Mouse (Mus musculus) layer of hippocampus, adult 18-20 months (tissue): ENCODE data around the gene Tmem150b. TPM values are rescaled to one million over a fixed set of nuclear protein-coding genes. Genes with fewer than 3 reads are reported as not detected.

Source experiments
- DNase-seq, 2 experiments: peaks; one replicate each; pipeline ENCODE4 v3.0.0; 2022; ENCODE audit warnings: low spot score in 2 of 2
- total RNA-seq, 2 experiments: library from RNA; stranded (reverse); gene quantifications; 2 replicates each; pipeline ENCODE4 v1.2.3; 2021

Gene Tmem150b
- total RNA-seq, 2 experiments from 2014 or later, result 0.10 to 0.15 TPM

DNA sequence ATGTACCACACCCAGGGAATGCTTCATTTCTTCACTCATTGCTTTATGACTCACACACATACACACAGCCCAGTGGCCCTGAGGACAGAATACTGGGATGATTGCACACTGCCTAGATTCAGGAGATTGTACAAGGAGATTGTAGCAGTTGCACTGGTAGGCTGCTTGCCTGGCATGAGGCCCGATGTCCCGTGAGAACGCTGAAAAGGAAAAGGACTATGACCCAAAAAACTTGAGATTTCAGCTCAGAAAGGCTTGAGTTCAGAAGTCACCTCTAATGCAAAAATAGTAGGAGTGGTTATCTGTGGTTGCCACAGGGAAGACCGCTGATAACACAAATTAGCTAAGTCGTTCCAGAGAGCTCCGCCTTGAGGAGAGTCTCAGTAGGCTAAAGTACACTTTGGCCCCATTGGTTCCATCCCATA lies 7.9 kb upstream of the Tmem150b start:
- DNase-seq, result no peak

DNA sequence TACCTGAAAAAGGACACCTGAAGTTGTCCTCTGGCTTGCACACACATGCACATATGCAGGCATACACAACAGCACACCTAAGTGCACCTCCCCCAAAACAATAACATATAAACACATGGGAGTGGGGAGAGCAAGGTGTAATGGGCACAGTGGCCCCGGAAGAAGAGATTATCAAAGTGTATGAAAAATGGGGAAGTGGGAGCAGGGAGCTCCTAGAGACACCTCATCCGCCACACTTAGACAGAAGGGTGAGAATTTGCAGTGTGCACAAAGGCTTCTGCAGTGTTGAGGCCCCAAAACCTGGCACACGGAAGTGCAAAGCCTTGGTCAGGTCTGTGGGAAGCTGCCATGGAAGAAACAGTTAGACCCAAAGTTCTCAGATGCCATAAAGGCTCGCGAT lies 6.0 kb upstream of the Tmem150b start:
- no peak for DNase-seq

- no peak for DNase-seq
These were observed 690 bp downstream of the Tmem150b start for GRCm38 (mm10) chr7:4724359-4724758.

GRCm38 (mm10) chr7:4723508-4723907 lies 1.5 kb downstream of the Tmem150b start:
- peak; percentile 38 to 61 for DNase-seq

- DNase-seq, result no peak
These were observed 5.8 kb downstream of the Tmem150b start for GRCm38 (mm10) chr7:4719276-4719675.

DNA sequence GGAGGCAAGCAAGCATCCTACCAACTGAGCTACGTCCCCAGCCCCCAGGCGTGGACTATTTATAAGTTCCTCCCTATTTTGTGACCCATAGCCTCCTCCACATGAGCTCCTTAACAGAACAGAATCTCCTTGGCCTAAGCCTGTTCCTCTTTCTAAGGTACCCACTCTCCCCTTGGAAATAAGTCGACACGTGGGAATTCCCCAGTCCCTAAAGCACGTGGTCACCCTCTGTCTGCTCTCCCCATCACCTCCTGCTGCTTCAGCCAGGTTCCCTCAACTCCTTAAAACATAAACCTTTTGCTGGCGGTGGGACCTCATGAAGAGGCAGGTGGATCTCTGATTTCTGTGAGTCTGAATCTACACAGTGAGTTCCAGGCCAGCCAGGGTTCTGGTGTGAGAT lies 8.1 kb downstream of the Tmem150b start:
- no peak for DNase-seq

DNA sequence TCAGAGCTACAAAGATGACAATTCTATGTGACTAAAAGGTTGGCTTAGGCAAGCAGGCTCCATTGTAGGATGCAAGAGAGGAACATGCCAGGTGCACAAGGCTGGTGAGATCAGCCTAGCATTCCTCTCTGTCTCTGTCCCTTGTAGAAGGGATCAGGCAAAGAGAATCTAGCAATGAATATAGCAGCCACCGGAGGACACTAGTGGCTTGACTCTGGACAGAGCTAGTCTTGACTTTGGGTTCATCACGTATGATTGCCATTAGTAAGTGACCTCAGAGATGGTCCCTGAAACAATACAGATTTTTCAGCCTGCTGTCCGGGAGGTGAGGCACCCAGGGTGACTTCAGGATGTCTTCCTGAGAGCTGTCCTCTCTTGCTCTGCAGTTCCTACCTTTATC lies 12.5 kb downstream of the Tmem150b start:
- DNase-seq, result no peak

GRCm38 (mm10) chr7:4705098-4705497 lies 20.0 kb downstream of the Tmem150b start:
- no peak for DNase-seq

GRCm38 (mm10) chr7:4703195-4703594 lies 21.9 kb downstream of the Tmem150b start:
- DNase-seq, result no peak

DNA sequence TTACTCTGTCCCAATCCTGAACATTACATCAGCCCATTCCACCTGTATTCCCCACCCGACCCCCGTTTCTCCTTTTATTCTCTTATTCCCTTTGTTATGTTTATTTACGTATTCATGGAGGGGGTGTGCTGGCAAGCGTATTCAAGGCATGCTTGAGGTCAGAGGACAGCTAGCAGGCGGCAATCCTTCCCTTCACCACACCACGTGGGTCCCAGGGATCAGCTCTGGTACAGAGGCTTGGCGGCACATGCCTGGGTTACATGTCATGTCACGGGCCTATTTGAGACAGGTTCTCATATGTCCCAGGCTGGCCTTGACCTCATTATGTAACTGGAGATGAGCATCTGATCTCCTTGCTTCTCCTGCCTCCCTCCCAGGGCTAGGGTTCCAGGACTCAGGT lies 22.7 kb downstream of the Tmem150b start:
- DNase-seq, result no peak

- no peak for DNase-seq
These were observed 32.0 kb downstream of the Tmem150b start for GRCm38 (mm10) chr7:4693004-4693403.

GRCm38 (mm10) chr7:4690951-4691653 lies 33.9 kb downstream of the Tmem150b start:
- DNase-seq, result no peak

GRCm38 (mm10) chr7:4690387-4690786 lies 34.7 kb downstream of the Tmem150b start, which contains the start of gene Brsk1:
TSS of gene Brsk1 (plus strand) at chr7:4690604.
- peak; percentile 68 to 84 for DNase-seq

DNA sequence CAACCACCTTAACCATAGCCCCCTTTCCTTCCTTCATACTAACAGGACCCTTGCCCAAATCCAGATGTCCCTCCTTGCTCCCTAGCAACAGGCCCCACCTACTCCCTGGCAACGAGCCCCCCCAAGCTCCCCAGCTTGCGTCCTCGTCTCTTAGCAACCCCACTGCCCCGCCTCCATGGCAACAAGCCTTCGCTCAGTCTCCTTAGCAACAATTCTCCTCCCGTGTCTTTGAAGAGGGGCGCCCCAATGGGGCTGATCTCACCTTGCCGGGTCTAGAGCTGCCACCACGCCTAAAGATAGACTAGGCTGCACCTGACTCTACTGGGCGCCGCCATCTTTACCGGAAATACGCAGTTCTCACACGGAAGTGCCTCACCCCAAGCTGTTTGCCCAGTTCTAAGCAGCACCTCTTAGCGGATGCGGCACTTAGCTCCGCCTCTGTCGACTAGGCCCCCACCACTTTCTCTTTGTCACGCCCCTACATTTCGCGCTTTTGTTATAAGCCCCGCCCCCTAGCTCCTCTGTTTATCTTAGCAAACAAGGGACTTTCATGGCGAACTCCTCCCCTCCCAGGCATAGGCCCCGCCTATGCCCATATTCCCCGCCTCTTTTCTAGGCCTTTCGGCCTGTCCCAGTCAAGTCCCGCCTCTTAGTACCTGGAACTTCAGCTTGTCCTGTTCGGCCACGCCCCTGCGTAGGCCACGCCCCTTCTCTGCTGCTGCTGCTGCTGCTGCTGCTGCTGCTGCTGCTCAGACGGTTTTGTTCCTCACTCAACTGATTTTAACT lies 40.2 kb downstream of the Tmem150b start, which contains the start of gene Hspbp1:
TSS of gene Hspbp1 (minus strand) at position 437 of the 786 bp plus-strand sequence.
- peak; percentile 88 to 96 for DNase-seq

DNA sequence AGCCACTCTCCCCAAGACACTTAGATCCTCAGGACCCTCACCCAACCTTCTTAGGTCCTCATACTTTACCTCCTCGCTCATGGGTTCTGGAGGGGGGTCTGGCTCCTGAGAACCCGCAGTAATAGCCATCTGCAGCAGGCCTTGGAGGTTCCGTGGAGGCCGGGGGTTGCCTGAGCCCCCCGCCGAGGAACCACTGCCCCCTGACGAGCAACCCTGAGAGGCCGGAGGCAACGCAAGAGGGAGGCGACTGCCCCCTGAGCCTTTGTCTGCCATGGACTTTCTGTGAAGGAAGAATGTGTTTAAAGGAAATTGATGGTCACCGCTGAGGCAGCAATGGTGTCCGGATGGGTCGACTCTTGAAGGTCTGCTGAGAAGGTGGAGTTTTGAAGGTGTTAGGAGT lies 40.8 kb downstream of the Tmem150b start:
- DNase-seq, result no peak

DNA sequence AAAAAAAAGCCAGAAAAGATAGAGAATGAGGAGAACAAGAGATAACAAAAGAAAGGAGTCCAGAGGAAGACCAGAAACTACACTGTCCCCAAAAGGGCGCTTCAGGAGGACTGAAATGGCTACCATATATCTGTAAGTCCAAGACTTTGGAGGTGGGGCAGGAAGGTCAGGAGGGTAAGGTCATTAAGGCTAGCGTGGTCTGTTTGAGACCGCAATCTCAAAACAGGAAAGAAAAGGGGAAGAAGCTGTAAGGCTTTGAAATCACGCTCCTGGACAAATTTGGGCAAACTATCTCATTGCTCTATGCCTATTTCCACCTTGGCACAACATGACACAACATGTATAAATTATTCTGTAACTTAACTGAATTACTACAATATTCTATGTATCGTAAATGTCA lies 41.7 kb downstream of the Tmem150b start:
- DNase-seq, result no peak

DNA sequence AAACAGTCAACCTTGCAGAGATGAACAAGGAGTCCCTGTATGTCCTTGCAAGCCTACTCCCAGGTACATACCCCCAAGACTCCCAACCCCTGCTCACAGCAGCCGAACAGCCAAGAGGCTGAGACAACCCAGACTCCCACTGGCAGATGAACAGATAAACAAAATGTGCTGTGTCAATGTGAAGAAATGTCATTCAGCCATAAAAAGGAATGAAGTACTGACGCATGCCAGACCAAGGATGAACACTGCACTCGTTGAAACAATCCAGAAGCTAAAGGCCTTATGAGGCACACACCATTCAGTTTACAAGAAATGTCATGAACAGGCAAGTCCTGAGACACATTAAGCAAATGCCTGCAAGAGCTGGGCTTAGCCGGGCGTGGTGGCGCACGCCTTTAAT lies 49.8 kb downstream of the Tmem150b start:
- DNase-seq, result no peak

- no peak for DNase-seq
These were observed 50.8 kb downstream of the Tmem150b start for GRCm38 (mm10) chr7:4674114-4674731.

DNA sequence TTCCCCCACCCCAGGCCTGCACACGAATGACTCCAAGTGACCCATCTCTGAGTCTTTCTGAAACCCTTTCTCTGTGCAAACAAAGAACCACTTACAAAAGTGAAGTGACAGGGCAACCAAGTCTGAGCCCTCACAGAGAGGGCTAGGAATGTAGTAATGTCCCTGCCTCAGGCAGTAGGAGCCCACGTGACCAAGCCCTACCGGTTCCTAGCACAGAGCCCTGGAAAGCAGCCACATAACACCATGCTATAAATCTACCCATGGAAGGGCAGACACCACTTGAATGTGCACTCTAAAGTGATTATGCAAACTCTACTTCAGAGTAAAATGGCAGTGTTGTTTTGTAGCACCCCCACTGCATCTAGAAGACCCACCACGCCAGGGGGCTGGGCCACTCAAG lies 53.1 kb downstream of the Tmem150b start:
- no peak for DNase-seq

DNA sequence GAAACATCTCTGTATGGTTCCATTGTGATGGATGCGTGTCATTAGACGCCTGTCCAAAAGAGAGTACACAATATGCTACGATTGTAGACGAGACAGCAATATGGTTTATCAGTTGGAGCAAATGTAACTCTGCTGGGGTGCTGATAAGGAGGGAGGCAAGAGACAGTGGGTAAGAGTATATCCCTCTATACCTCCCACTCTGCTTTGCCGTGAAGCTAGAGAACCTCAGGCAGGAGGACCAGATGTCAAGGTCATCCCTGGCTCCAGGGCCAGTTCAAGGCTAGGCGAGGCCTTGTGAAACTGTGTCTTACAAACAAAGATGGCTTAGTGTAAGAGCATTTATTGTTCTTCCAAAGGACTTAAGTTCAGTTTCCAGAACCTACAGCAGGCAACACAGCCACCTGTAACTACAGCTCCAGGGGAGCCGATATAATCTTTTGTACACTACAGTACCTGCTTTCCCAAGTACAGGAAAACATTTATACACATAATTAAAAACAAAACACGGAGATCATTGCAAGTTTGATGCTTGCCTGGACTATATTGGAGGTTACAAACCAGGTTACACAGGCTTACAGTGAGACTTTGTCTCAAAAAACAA lies 54.3 kb downstream of the Tmem150b start:
- no peak for DNase-seq

DNA sequence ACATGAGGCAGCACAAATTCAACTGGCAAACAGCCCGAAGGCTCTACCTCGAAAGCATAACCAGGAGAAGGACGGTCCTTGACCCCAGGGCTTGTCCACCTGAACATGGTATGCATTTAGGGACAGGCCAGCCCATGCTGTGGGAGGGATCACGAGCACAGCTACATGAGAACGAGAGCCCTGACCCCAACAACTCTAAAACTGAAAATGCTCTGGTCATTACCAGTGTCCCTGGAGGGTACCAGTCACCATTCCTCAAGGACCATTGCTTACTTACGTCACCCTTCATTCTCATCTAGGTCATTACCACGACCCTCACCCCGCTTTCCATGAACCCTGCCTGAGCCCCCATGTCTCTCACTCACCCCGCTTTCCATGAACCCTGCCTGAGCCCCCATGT lies 55.9 kb downstream of the Tmem150b start:
- no peak for DNase-seq

DNA sequence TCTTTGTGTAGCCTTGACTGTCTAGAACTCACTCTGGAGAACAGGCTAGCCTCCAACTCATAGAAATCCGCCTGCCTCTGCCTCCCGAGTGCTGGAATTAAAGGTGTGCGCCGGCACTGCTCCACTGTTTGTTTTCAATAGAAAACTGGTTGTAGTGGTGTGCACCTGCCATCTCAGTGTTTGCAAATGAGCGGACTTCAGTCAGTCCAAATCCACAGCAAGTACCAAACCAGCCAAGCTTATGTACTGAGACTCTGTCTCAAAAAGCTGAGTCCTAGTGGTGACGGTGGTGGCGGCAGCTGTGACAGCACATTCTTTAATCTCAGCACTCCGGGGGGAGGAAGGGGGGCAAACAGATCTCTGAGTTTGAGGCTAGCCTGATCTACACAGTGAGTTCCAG lies 56.5 kb downstream of the Tmem150b start:
- no peak for DNase-seq
